Mouse (Mus musculus): Measurements from ENCODE around the gene Rora. TPM values are rescaled to one million over a fixed set of nuclear protein-coding genes. Genes with fewer than 3 reads are reported as not detected.
A peak's percentile ranks its signal among the peaks of the same experiment; 100 is the strongest.

Rora gene
- polyA plus RNA-seq, 1 experiment from 2014 or later: 6.5 TPM

- Histone ChIP-seq H3K9ac (ENCODE audit: low read depth, low read length) (peak overlapping the region; percentile 81), H3K9me3 (replicated peaks; ENCODE audit: control insufficient read depth, low read length) (no peaks in the 10 kb centered on the region), H3K36me3 (ENCODE audit: control insufficient read depth, insufficient read depth, low read length) (no peaks in the 10 kb centered on the region), H3K27ac (ENCODE audit: low read depth, low read length) (no peak overlapping the region), H3K27me3 (ENCODE audit: control insufficient read depth, insufficient read depth, low read length) (peaks cover 13% of the 10 kb centered on the region), H3K4me2 (peak overlapping the region; percentile 97), H3K4me1 (ENCODE audit: control insufficient read depth, insufficient read depth, low read length) (0 out of 2 replicates have a peak, but pooled peaks cover 5% of the 10 kb centered on the region), H3K4me3 (ENCODE audit: low read depth, low read length) (peak overlapping the region; percentile 77)
- 0 out of 2 replicates have a peak, but pooled peaks have one; percentile 20 for ATAC-seq (replicated peaks; ENCODE audit: insufficient number of reproducible peaks, low FRiP score, low TSS enrichment)
- WGBS (ENCODE audit: insufficient replicate concordance): under 1% methylated on average over 28 of the region's 29 CpGs
Observed at GRCm38 (mm10) chr9:69290881-69291450, 637.4 kb downstream of the Rora start.

GRCm38 (mm10) chr9:69291451-69291850, 637.9 kb downstream of the Rora start:
- H3K4me1 ChIP-seq (ENCODE audit: control insufficient read depth, insufficient read depth, low read length): 0 out of 2 replicates have a peak, but pooled peaks cover 5% of the 10 kb centered on the region
- H3K36me3 ChIP-seq (ENCODE audit: control insufficient read depth, insufficient read depth, low read length): no peaks in the 10 kb centered on the region
- no peak overlapping the region for H3K27ac ChIP-seq (ENCODE audit: low read depth, low read length)
- WGBS (ENCODE audit: insufficient replicate concordance): 12% methylated on average over 13 of the region's 13 CpGs
- H3K4me2 ChIP-seq: peak overlapping the region; percentile 97
- no peak for ATAC-seq (replicated peaks; ENCODE audit: insufficient number of reproducible peaks, low FRiP score, low TSS enrichment)
- H3K9me3 ChIP-seq (replicated peaks; ENCODE audit: control insufficient read depth, low read length): no peaks in the 10 kb centered on the region
- peaks cover 13% of the 10 kb centered on the region for H3K27me3 ChIP-seq (ENCODE audit: control insufficient read depth, insufficient read depth, low read length)
- H3K4me3 ChIP-seq (ENCODE audit: low read depth, low read length): peak overlapping the region; percentile 77
- H3K9ac ChIP-seq (ENCODE audit: low read depth, low read length): no peak overlapping the region

- Histone ChIP-seq H3K27me3 (ENCODE audit: control insufficient read depth, insufficient read depth, low read length) (peaks cover 13% of the 10 kb centered on the region), H3K4me3 (ENCODE audit: low read depth, low read length) (no peak overlapping the region), H3K27ac (ENCODE audit: low read depth, low read length) (no peak overlapping the region), H3K36me3 (ENCODE audit: control insufficient read depth, insufficient read depth, low read length) (no peaks in the 10 kb centered on the region), H3K9me3 (replicated peaks; ENCODE audit: control insufficient read depth, low read length) (no peaks in the 10 kb centered on the region), H3K9ac (ENCODE audit: low read depth, low read length) (no peak overlapping the region), H3K4me1 (ENCODE audit: control insufficient read depth, insufficient read depth, low read length) (0 out of 2 replicates have a peak, but pooled peaks cover 5% of the 10 kb centered on the region), H3K4me2 (no peak overlapping the region)
- WGBS (ENCODE audit: insufficient replicate concordance): 72% methylated on average over 5 of the region's 5 CpGs
- no peak for ATAC-seq (replicated peaks; ENCODE audit: insufficient number of reproducible peaks, low FRiP score, low TSS enrichment)
Observed at GRCm38 (mm10) chr9:69292353-69292752, 638.8 kb downstream of the Rora start.

GRCm38 (mm10) chr9:69292776-69293687, 639.4 kb downstream of the Rora start:
- H3K27ac ChIP-seq (ENCODE audit: low read depth, low read length): no peak overlapping the region
- WGBS (ENCODE audit: insufficient replicate concordance): 81% methylated on average over 12 of the region's 12 CpGs
- H3K4me2 ChIP-seq: no peak overlapping the region
- H3K4me3 ChIP-seq (ENCODE audit: low read depth, low read length): no peak overlapping the region
- no peak overlapping the region for H3K9ac ChIP-seq (ENCODE audit: low read depth, low read length)
- H3K4me1 ChIP-seq (ENCODE audit: control insufficient read depth, insufficient read depth, low read length): 0 out of 2 replicates have a peak, but pooled peaks cover 5% of the 10 kb centered on the region
- peaks cover 13% of the 10 kb centered on the region for H3K27me3 ChIP-seq (ENCODE audit: control insufficient read depth, insufficient read depth, low read length)
- ATAC-seq (replicated peaks; ENCODE audit: insufficient number of reproducible peaks, low FRiP score, low TSS enrichment): no peak
- H3K36me3 ChIP-seq (ENCODE audit: control insufficient read depth, insufficient read depth, low read length): no peaks in the 10 kb centered on the region
- no peaks in the 10 kb centered on the region for H3K9me3 ChIP-seq (replicated peaks; ENCODE audit: control insufficient read depth, low read length)

GRCm38 (mm10) chr9:69293688-69294074, 640.1 kb downstream of the Rora start:
- H3K27me3 ChIP-seq (ENCODE audit: control insufficient read depth, insufficient read depth, low read length): peaks cover 13% of the 10 kb centered on the region
- no peak overlapping the region for H3K4me2 ChIP-seq
- WGBS (ENCODE audit: insufficient replicate concordance): 78% methylated on average over 8 of the region's 8 CpGs
- H3K27ac ChIP-seq (ENCODE audit: low read depth, low read length): no peak overlapping the region
- 0 out of 2 replicates have a peak, but pooled peaks cover 5% of the 10 kb centered on the region for H3K4me1 ChIP-seq (ENCODE audit: control insufficient read depth, insufficient read depth, low read length)
- H3K36me3 ChIP-seq (ENCODE audit: control insufficient read depth, insufficient read depth, low read length): no peaks in the 10 kb centered on the region
- no peaks in the 10 kb centered on the region for H3K9me3 ChIP-seq (replicated peaks; ENCODE audit: control insufficient read depth, low read length)
- no peak overlapping the region for H3K9ac ChIP-seq (ENCODE audit: low read depth, low read length)
- no peak for ATAC-seq (replicated peaks; ENCODE audit: insufficient number of reproducible peaks, low FRiP score, low TSS enrichment)
- H3K4me3 ChIP-seq (ENCODE audit: low read depth, low read length): no peak overlapping the region

GRCm38 (mm10) chr9:69294426-69294825, 640.8 kb downstream of the Rora start:
- Histone ChIP-seq H3K4me3 (ENCODE audit: low read depth, low read length) (no peak overlapping the region), H3K36me3 (ENCODE audit: control insufficient read depth, insufficient read depth, low read length) (no peaks in the 10 kb centered on the region), H3K9me3 (replicated peaks; ENCODE audit: control insufficient read depth, low read length) (no peaks in the 10 kb centered on the region), H3K27ac (ENCODE audit: low read depth, low read length) (no peak overlapping the region), H3K27me3 (ENCODE audit: control insufficient read depth, insufficient read depth, low read length) (peaks cover 12% of the 10 kb centered on the region), H3K4me2 (no peak overlapping the region), H3K4me1 (ENCODE audit: control insufficient read depth, insufficient read depth, low read length) (0 out of 2 replicates have a peak, but pooled peaks cover 5% of the 10 kb centered on the region), H3K9ac (ENCODE audit: low read depth, low read length) (no peak overlapping the region)
- WGBS (ENCODE audit: insufficient replicate concordance): 71% methylated on average over 5 of the region's 5 CpGs
- no peak for ATAC-seq (replicated peaks; ENCODE audit: insufficient number of reproducible peaks, low FRiP score, low TSS enrichment)

GRCm38 (mm10) chr9:69294856-69295255, 641.3 kb downstream of the Rora start:
- Histone ChIP-seq H3K36me3 (ENCODE audit: control insufficient read depth, insufficient read depth, low read length) (no peaks in the 10 kb centered on the region), H3K9ac (ENCODE audit: low read depth, low read length) (no peak overlapping the region), H3K4me3 (ENCODE audit: low read depth, low read length) (no peak overlapping the region), H3K27ac (ENCODE audit: low read depth, low read length) (no peak overlapping the region), H3K9me3 (replicated peaks; ENCODE audit: control insufficient read depth, low read length) (no peaks in the 10 kb centered on the region), H3K27me3 (ENCODE audit: control insufficient read depth, insufficient read depth, low read length) (peaks cover 11% of the 10 kb centered on the region), H3K4me2 (no peak overlapping the region), H3K4me1 (ENCODE audit: control insufficient read depth, insufficient read depth, low read length) (0 out of 2 replicates have a peak, but pooled peaks cover 5% of the 10 kb centered on the region)
- no peak for ATAC-seq (replicated peaks; ENCODE audit: insufficient number of reproducible peaks, low FRiP score, low TSS enrichment)
- WGBS (ENCODE audit: insufficient replicate concordance): 73% methylated on average over 14 of the region's 14 CpGs

GRCm38 (mm10) chr9:69295826-69296225, 642.2 kb downstream of the Rora start:
- Histone ChIP-seq H3K4me2 (no peak overlapping the region), H3K4me3 (ENCODE audit: low read depth, low read length) (no peak overlapping the region), H3K27ac (ENCODE audit: low read depth, low read length) (no peak overlapping the region), H3K27me3 (ENCODE audit: control insufficient read depth, insufficient read depth, low read length) (peaks cover 11% of the 10 kb centered on the region), H3K9ac (ENCODE audit: low read depth, low read length) (no peak overlapping the region), H3K36me3 (ENCODE audit: control insufficient read depth, insufficient read depth, low read length) (no peaks in the 10 kb centered on the region), H3K9me3 (replicated peaks; ENCODE audit: control insufficient read depth, low read length) (no peaks in the 10 kb centered on the region), H3K4me1 (ENCODE audit: control insufficient read depth, insufficient read depth, low read length) (0 out of 2 replicates have a peak, but pooled peaks cover 1% of the 10 kb centered on the region)
- ATAC-seq (replicated peaks; ENCODE audit: insufficient number of reproducible peaks, low FRiP score, low TSS enrichment): no peak
- 71% methylated on average over 3 of the region's 3 CpGs for WGBS (ENCODE audit: insufficient replicate concordance)
